Mouse (Mus musculus) myocyte (in vitro differentiated cells): ENCODE results near the gene Kmt2d. TPM values are rescaled to one million over a fixed set of nuclear protein-coding genes. Genes with fewer than 3 reads are reported as not detected.
"Not testable (repeated sequence)": the region's sequence is repeated elsewhere in the genome, so short reads cannot be mapped to it uniquely, and the experiment has no call there.

Source experiments
- H3K27me3 ChIP-seq: one replicate; pipeline ENCODE4 v1.6.1; 2011; ENCODE audit not compliant: control insufficient read depth, insufficient read depth, insufficient read length
- H3K36me3 ChIP-seq: one replicate; pipeline ENCODE4 v1.6.1; 2011; ENCODE audit not compliant: control insufficient read depth, insufficient read depth
- H3K4me2 ChIP-seq: one replicate; pipeline ENCODE4 v1.6.1; 2011; ENCODE audit warnings: low read depth, control low read depth
- H3K4me3 ChIP-seq: one replicate; pipeline ENCODE4 v1.5.1; 2011; ENCODE audit warnings: mild to moderate bottlenecking, control low read depth, moderate library complexity
- H3K79me2 ChIP-seq: one replicate; pipeline ENCODE4 v1.6.1; 2011; ENCODE audit not compliant: control insufficient read depth, insufficient read depth
- H3ac ChIP-seq: one replicate; pipeline ENCODE4 v1.6.1; 2011; ENCODE audit not compliant: control insufficient read depth, insufficient read length
- CEBPB ChIP-seq: IDR thresholded peaks from 2 replicates; pipeline ENCODE4 v1.6.1; 2011; ENCODE audit warnings: mild to moderate bottlenecking, moderate library complexity; ENCODE audit not compliant: poor library complexity, insufficient read depth, severe bottlenecking
- E2F4 ChIP-seq: IDR thresholded peaks from one replicate; pipeline ENCODE4 v1.6.1; 2011; ENCODE audit warnings: mild to moderate bottlenecking, control low read depth, moderate library complexity; ENCODE audit not compliant: insufficient read depth
- MAX ChIP-seq: IDR thresholded peaks from one replicate; pipeline ENCODE4 v1.6.1; 2011; ENCODE audit warnings: low read depth, mild to moderate bottlenecking, control low read depth
- MYOD1 ChIP-seq, 3 experiments: IDR thresholded peaks; one replicate each; pipeline ENCODE4 v1.6.1; 2011; ENCODE audit warnings: control low read depth in 2 of 3, low read depth in 2 of 3, mild to moderate bottlenecking in 2 of 3, moderate library complexity in 1 of 3; ENCODE audit not compliant: insufficient read length in 2 of 3, control insufficient read depth in 1 of 3
- MYOG ChIP-seq, 3 experiments: IDR thresholded peaks; one replicate each; pipeline ENCODE4 v1.6.1; 2011; ENCODE audit warnings: control low read depth in 2 of 3, low read depth in 2 of 3, mild to moderate bottlenecking in 2 of 3; ENCODE audit not compliant: insufficient read length in 2 of 3, control insufficient read depth in 1 of 3, insufficient read depth in 1 of 3
- POLR2A ChIP-seq: IDR thresholded peaks from one replicate; pipeline ENCODE4 v1.6.1; 2011; ENCODE audit warnings: low read depth, mild to moderate bottlenecking, control low read depth, moderate library complexity; ENCODE audit not compliant: insufficient read length
- POLR2AphosphoS2 ChIP-seq: IDR thresholded peaks from one replicate; pipeline ENCODE4 v1.6.1; 2011; ENCODE audit warnings: low read depth, control low read depth; ENCODE audit not compliant: insufficient read length
- REST ChIP-seq: IDR thresholded peaks from one replicate; pipeline ENCODE4 v1.6.1; 2011; ENCODE audit warnings: mild to moderate bottlenecking, control low read depth, moderate library complexity; ENCODE audit not compliant: insufficient read depth, insufficient read length
- SRF ChIP-seq: IDR thresholded peaks from one replicate; pipeline ENCODE4 v1.6.1; 2011; ENCODE audit warnings: low read depth; ENCODE audit not compliant: control insufficient read depth, insufficient read length
- TCF12 ChIP-seq: IDR thresholded peaks from one replicate; pipeline ENCODE4 v1.6.1; 2011; ENCODE audit warnings: mild to moderate bottlenecking, control low read depth; ENCODE audit not compliant: poor library complexity, insufficient read depth, severe bottlenecking
- TCF3 ChIP-seq: IDR thresholded peaks from one replicate; pipeline ENCODE4 v1.6.1; 2011; ENCODE audit warnings: low read depth, control low read depth; ENCODE audit not compliant: insufficient read length
- USF1 ChIP-seq: IDR thresholded peaks from one replicate; pipeline ENCODE4 v1.6.1; 2011; ENCODE audit warnings: low read depth, mild to moderate bottlenecking, control low read depth, moderate library complexity
- polyA plus RNA-seq: library from polyadenylated mRNA; unstranded; fragments of >200 nt; fragmentation: generic; extraction: Trizol; gene quantifications from one replicate; pipeline ENCODE4 v1.2.1, GENCODE M21; 2012; ENCODE audit warnings: missing spikeins

The Kmt2d gene
- polyA plus RNA-seq, 1 experiment = 27.1 TPM

DNA sequence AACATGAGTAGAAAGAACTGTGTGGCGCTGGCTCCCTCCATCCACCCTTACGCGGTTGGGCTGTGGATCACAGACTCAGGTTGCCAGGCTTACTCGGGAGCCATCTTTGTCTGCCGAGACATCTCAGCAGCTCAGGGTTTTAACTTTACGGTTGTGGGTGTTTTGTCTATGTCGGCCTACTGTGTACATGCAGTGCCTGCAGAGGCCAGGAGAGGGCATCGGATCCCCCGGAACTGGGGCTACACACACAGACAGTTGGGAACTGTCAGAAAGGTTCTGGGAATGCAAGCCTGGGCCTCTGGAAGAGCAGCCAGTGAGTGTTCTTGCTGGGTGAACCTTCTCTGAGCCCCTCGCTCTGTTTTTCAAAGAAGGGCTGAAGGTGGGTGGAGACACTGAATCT, 49.6 kb downstream of the Kmt2d start:
- TF ChIP-seq POLR2AphosphoS2 (no peak), REST (no peak), E2F4 (no peak), SRF (no peak), MAX (no peak)
- Histone ChIP-seq H3K27me3 (no peaks in the 10 kb centered on the region), H3ac (no peak overlapping the region), H3K4me3 (no peak overlapping the region), H3K79me2 (peaks cover 19% of the 10 kb centered on the region), H3K4me2 (no peak overlapping the region), H3K36me3 (peaks cover 37% of the 10 kb centered on the region)

DNA sequence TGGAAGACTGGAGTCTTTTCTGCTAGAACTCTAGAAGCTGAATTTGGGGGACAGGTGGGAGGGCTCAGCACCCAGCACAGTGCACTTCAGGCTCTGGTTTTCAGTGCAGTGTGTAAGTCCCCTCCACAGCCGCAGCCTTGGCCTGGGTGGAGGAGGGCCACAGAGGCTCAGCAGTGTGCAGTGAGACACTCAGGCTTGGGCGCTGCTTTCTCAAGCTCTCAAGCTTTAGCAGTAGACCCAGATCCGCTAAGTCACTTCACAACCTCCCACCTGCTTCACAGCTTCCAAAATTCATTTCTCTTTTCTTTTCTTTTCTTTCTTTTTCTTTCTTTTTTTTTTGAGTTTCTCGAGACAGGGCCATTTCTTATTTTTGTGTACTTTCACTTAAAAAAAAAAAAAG, 50.1 kb downstream of the Kmt2d start:
- TF ChIP-seq MYOG (IDR thresholded peaks at IDR 0.05; ENCODE audit: control insufficient read depth in 1 of 3, insufficient read depth in 1 of 3, insufficient read length in 2 of 3, low read depth in 2 of 3) = no peak
- TF ChIP-seq REST = no peak
- TF ChIP-seq MAX = no peak

GRCm38 (mm10) chr15:98818171-98818570, 52.8 kb downstream of the Kmt2d start:
- H3K36me3 ChIP-seq = peaks cover 37% of the 10 kb centered on the region
- H3K4me2 ChIP-seq = no peak overlapping the region
- H3ac ChIP-seq = no peak overlapping the region
- TF ChIP-seq E2F4 = no peak
- no peak for TF ChIP-seq CEBPB
- TF ChIP-seq TCF12 = no peak
- TF ChIP-seq MAX = no peak
- TF ChIP-seq POLR2A = no peak
- no peak for TF ChIP-seq MYOD1 (IDR thresholded peaks at IDR 0.05; ENCODE audit: control insufficient read depth in 1 of 3, insufficient read length in 2 of 3, low read depth in 2 of 3)
- TF ChIP-seq SRF = no peak
- TF ChIP-seq POLR2AphosphoS2 = no peak
- TF ChIP-seq USF1 = no peak
- TF ChIP-seq TCF3 = no peak
- no peak for TF ChIP-seq REST
- no peak for TF ChIP-seq MYOG (IDR thresholded peaks at IDR 0.05; ENCODE audit: control insufficient read depth in 1 of 3, insufficient read depth in 1 of 3, insufficient read length in 2 of 3, low read depth in 2 of 3)
- no peaks in the 10 kb centered on the region for H3K27me3 ChIP-seq
- H3K79me2 ChIP-seq = no peaks in the 10 kb centered on the region
- H3K4me3 ChIP-seq = no peak overlapping the region

More for the DNA sequence above, 50.1 kb downstream of the Kmt2d start:
- Histone ChIP-seq H3K27me3 (no peaks in the 10 kb centered on the region), H3K36me3 (peaks cover 38% of the 10 kb centered on the region), H3K4me3 (no peak overlapping the region), H3K79me2 (peaks cover 16% of the 10 kb centered on the region), H3K4me2 (no peak overlapping the region), H3ac (no peak overlapping the region)

DNA sequence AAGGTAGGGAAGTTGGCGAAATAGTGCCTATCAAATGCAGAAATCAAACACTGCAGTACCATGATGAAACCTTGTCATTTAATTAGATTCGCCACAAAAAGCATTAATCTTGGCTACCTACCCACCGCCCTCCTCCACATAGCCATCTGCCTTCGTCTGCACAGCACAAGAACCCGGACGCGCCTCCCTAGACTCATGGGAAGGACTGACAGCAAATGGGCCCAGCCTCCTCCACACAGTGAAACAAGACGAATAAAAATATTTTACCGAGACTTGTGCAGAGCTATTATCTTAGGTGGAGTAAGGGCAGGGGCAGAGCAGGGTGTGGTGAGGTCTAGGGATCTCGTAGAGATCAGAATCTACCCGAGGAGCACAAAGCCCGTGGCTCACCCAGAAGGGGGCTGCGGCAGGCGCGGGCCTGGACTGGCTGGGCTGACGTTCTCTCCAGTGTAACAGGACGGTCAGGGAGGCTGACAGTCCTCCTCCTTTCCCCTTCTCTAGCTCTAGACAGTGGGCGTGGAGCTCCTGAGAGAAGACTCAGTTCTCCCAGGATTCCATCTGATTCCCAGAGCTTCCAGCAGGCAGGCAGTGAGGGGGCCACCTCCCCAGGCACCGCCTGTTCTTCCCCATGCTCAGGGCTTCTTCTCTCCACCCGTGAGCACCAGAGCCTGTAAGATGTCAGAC, 58.1 kb downstream of the Kmt2d start:
- Histone ChIP-seq H3K27me3 (peaks cover under 1% of the 10 kb centered on the region), H3K4me2 (no peak overlapping the region), H3ac (no peak overlapping the region), H3K79me2 (no peaks in the 10 kb centered on the region), H3K4me3 (no peak overlapping the region), H3K36me3 (peaks cover 30% of the 10 kb centered on the region)
- no peak for TF ChIP-seq TCF3
- no peak for TF ChIP-seq MYOD1 (IDR thresholded peaks at IDR 0.05; ENCODE audit: control insufficient read depth in 1 of 3, insufficient read length in 2 of 3, low read depth in 2 of 3)
- no peak for TF ChIP-seq SRF
- no peak for TF ChIP-seq POLR2A
- no peak for TF ChIP-seq USF1
- TF ChIP-seq E2F4 = no peak
- TF ChIP-seq MYOG (IDR thresholded peaks at IDR 0.05; ENCODE audit: control insufficient read depth in 1 of 3, insufficient read depth in 1 of 3, insufficient read length in 2 of 3, low read depth in 2 of 3) = no peak
- TF ChIP-seq TCF12 = no peak
- no peak for TF ChIP-seq MAX
- no peak for TF ChIP-seq CEBPB
- TF ChIP-seq POLR2AphosphoS2 = no peak
- TF ChIP-seq REST = no peak

DNA sequence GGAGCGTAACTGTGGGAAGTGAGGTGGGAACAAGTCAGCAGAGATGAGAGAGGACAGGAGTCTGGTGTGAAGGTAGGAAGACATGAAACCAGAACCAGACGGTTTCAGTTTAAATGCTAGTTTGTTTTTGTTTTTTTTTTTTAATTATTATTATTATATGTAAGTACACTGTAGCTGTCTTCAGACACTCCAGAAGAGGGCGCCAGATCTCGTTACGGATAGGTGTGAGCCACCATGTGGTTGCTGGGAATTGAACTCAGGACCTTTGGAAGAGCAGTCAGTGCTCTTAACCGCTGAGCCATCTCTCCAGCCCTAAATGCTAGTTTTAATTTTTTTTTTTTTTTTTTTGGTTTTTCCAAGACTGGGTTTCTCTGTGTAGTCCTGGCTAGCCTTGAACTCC, 60.8 kb downstream of the Kmt2d start:
- not testable (repeated sequence) for H3K79me2 ChIP-seq, H3K4me3 ChIP-seq, H3K4me2 ChIP-seq, H3ac ChIP-seq
- Histone ChIP-seq H3K36me3 (peaks cover 23% of the 10 kb centered on the region), H3K27me3 (peaks cover 17% of the 10 kb centered on the region)
